Mouse (Mus musculus) olfactory bulb, adult 2 months (tissue): ENCODE measurements around the gene Ptpn7. TPM values are rescaled to one million over a fixed set of nuclear protein-coding genes. Genes with fewer than 3 reads are reported as not detected.

Experiments
- H3K27ac ChIP-seq: fragments of 200-500 bp; 2 replicates; pipeline ENCODE4 v1.5.1; 2012; ENCODE audit warnings: low read depth, low read length; ENCODE audit not compliant: insufficient read depth
- H3K4me1 ChIP-seq: fragments of 200-500 bp; 2 replicates; pipeline ENCODE4 v1.6.1; 2012; ENCODE audit warnings: low read length; ENCODE audit not compliant: control insufficient read depth, insufficient read depth
- H3K4me3 ChIP-seq: fragments of 200-500 bp; 2 replicates; pipeline ENCODE4 v1.5.1; 2012; ENCODE audit warnings: mild to moderate bottlenecking, low read depth, low read length, moderate library complexity; ENCODE audit not compliant: insufficient read depth
- CTCF ChIP-seq: fragments of 200-500 bp; IDR thresholded peaks from 2 replicates; pipeline ENCODE4 v1.5.1; 2012; ENCODE audit warnings: low read depth, mild to moderate bottlenecking, low read length, moderate library complexity; ENCODE audit not compliant: insufficient read depth
- POLR2A ChIP-seq: fragments of 200-500 bp; IDR thresholded peaks from 2 replicates; pipeline ENCODE4 v1.6.1; 2012; ENCODE audit warnings: mild to moderate bottlenecking, low read depth, low read length, moderate library complexity; ENCODE audit not compliant: insufficient read depth
- WGBS: fragments of 180-500 bp; shearing (Covaris S2); methylation state at CpG from one replicate; pipeline ENCODE4 v1.1.7; 2018; 5-methylcytosine and 5-hydroxymethylcytosine counted together
- polyA plus RNA-seq: library from polyadenylated mRNA; stranded (reverse); fragments of >200 nt; gene quantifications from 2 replicates; pipeline ENCODE4 v1.2.4, GENCODE M21; 2012; ENCODE audit warnings: low replicate concordance; ENCODE audit not compliant: missing spikeins, insufficient read depth, insufficient read length

Gene Ptpn7
- polyA plus RNA-seq, 1 experiment = not detected

GRCm38 (mm10) chr1:135124573-135125363 is 7.7 kb upstream of the Ptpn7 start:
- H3K4me1 ChIP-seq = peaks cover 37% of the 10 kb centered on the region
- no peak overlapping the region for H3K27ac ChIP-seq
- TF ChIP-seq CTCF (no peak), POLR2A (no peak)
- no peak overlapping the region for H3K4me3 ChIP-seq
- 92% methylated on average over 8 of the region's 8 CpGs for WGBS

GRCm38 (mm10) chr1:135125990-135126389 is 6.5 kb upstream of the Ptpn7 start:
- peaks cover 43% of the 10 kb centered on the region for H3K4me1 ChIP-seq
- no peak overlapping the region for H3K27ac ChIP-seq
- no peak overlapping the region for H3K4me3 ChIP-seq
- 52% methylated on average over 8 of the region's 8 CpGs for WGBS
- TF ChIP-seq POLR2A (no peak), CTCF (no peak)

DNA sequence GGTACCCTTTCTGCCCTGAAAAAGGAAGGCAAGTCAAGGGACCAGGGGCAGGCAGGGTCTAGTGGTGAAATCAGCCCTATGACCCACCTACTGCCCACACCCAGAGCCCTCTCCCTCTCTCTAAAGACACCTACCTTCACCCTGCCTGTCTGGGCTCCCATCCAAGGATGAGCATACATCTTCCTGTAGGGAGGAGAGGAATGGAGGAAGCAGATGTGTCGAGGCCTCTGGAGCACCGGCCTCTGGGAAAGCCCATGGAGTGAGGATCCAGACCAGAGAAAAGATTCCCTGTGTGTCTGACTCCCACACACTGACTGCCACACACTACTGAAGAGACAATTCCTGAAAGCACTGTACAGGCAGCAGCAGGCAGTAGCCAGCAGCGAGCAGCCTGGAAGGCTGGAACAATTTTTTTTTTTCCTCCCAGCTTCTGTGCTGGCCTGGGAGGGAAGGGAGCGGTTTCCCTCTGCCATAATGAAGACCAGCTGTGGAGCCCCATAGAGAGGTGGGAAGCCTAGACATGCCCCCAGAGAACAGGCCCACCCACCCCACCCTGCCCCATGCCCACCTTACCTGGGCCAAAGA is 6.0 kb upstream of the Ptpn7 start:
- 0 out of 2 replicates have a peak overlapping the region, but pooled peaks have one; percentile 12 for H3K27ac ChIP-seq
- no peak overlapping the region for H3K4me3 ChIP-seq
- 39% methylated on average over 4 of the region's 4 CpGs for WGBS
- H3K4me1 ChIP-seq = peaks cover 48% of the 10 kb centered on the region
- TF ChIP-seq CTCF = no peak
- no peak for TF ChIP-seq POLR2A

DNA sequence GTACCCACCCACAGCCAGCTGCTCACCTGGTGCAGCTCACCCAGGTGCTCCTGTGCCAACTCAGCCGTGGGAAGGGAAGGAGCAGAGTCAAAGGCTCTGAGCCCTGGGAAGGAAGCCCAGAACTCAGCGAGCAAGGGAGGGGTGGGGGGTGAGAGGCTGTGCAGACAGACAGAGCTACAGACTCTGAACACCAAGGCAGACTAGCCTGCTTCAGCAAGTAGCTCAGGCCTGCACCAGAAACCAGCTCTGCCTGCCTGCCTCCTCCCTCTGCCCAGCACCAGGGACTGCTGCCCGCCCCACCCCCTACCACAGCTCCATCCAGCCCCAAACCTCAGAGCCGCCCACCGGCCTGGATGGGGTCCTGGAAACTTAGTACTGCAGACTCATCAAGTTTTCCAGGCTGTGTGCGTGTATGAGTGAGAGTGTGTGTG is 4.5 kb upstream of the Ptpn7 start:
- WGBS = 58% methylated on average over 6 of the region's 6 CpGs
- peaks cover 60% of the 10 kb centered on the region for H3K4me1 ChIP-seq

GRCm38 (mm10) chr1:135128986-135129385 is 3.5 kb upstream of the Ptpn7 start:
- Histone ChIP-seq H3K4me3 (no peak overlapping the region), H3K4me1 (peaks cover 63% of the 10 kb centered on the region), H3K27ac (no peak overlapping the region)
- TF ChIP-seq CTCF = no peak
- WGBS = 37% methylated on average over 9 of the region's 9 CpGs

More for the DNA sequence above, 4.5 kb upstream of the Ptpn7 start:
- TF ChIP-seq CTCF (no peak), POLR2A (no peak)
- Histone ChIP-seq H3K4me3 (no peak overlapping the region), H3K27ac (no peak overlapping the region)

DNA sequence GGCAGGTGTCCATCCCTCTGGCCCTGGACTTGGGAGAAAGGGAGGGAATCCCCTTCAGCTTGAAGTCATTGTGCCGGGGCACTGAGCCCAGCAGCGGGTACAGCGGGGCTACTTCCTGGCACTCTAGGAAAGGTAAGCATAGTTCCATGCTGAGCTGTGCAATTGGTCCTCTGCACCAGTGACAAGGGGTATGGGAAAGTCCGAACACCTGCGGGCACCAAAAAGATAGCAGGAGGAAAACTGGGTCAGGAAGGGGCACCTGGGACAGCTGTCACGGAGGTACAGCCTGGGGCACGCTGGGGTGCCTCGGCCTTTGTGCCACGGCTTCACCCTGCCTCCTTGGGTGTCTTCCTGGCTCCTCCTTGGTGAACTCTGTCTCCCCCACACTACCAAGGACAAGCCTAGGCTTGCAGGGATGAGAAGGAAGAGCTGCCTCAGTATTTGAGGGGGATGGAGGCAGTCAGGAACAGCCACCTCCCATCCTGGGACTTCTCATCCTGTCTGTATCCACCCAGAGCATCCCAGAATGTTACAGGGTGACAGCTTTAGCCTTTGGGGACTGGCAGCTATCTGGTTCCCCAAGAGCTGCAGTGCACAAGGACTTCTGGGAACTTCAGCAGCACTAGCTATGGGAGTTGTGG is 2.8 kb upstream of the Ptpn7 start:
- Histone ChIP-seq H3K4me1 (peaks cover 63% of the 10 kb centered on the region), H3K4me3 (no peak overlapping the region), H3K27ac (no peak overlapping the region)
- 82% methylated on average over 9 of the region's 9 CpGs for WGBS
- TF ChIP-seq CTCF (no peak), POLR2A (no peak)

DNA sequence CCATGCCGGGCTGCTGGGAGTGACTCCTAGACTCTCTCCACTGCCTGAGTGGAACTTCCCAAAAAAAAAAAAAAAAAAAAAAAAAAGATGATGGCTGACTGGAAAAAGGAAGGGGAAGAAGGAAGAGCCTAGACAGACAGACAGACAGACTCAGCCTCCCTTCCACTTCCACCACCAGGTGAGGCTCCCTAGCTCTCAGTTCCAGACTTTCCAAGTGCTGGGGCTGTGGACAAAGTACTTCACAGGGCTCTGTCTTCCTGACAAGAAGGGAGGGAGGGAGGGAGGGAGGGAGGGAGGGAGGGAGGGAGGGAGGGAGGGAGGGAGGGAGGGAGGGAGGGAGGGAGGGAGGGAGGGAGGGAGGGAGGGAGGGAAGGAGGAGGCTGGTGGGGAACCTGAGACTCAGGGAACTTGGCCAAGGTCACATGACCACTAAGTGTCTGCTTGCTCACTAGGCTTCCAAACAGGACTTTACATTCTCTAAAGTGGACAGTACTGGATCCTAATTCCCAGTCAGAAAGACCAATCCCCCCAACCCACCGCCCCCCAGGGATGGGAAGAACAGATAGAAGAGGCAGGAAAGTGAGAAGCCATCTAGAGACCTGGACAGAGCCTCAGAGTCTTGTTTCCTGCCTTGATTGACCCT is 2.0 kb upstream of the Ptpn7 start:
- H3K27ac ChIP-seq = no peak overlapping the region
- WGBS = 65% methylated on average over 2 of the region's 2 CpGs
- no peak overlapping the region for H3K4me3 ChIP-seq
- H3K4me1 ChIP-seq = peaks cover 63% of the 10 kb centered on the region
- TF ChIP-seq CTCF (no peak), POLR2A (no peak)

GRCm38 (mm10) chr1:135131034-135131433 is 1.5 kb upstream of the Ptpn7 start:
- peaks cover 59% of the 10 kb centered on the region for H3K4me1 ChIP-seq
- TF ChIP-seq CTCF (no peak), POLR2A (no peak)
- H3K27ac ChIP-seq = no peak overlapping the region
- WGBS = 58% methylated on average over 6 of the region's 6 CpGs
- H3K4me3 ChIP-seq = no peak overlapping the region
